Mouse (Mus musculus): ENCODE measurements at regions not wholly inside any gene's neighbourhood (a gene's known extent, or its start where the extent isn't known, plus 50 kb on each side); places are given as distances from the start of the nearest gene placed in this dataset.
"Not testable (repeated sequence)": the region's sequence is repeated elsewhere in the genome, so short reads cannot be mapped to it uniquely, and the experiment has no call there.

- H3K9ac ChIP-seq (ENCODE audit: insufficient read depth, low read depth, low read length, poor library complexity, severe bottlenecking); H3K4me3 ChIP-seq (ENCODE audit: insufficient read depth in 1 of 2, low read depth in 1 of 2, low read length in 2 of 2, poor library complexity in 1 of 2, severe bottlenecking in 1 of 2); H3K36me3 ChIP-seq (ENCODE audit: control insufficient read depth, insufficient read depth, low read length, poor library complexity, severe bottlenecking); DNase-seq (ENCODE audit: low read depth, low spot score); H3K4me1 ChIP-seq (ENCODE audit: control insufficient read depth in 2 of 2, insufficient read depth in 2 of 2, low read length in 2 of 2, poor library complexity in 1 of 2); in situ Hi-C loops (cut with MboI; ENCODE audit: low sequenced_read_pairs in 2 of 2, unreplicated experiment in 2 of 2); H3K27ac ChIP-seq (ENCODE audit: insufficient read depth, low read depth, low read length, poor library complexity, severe bottlenecking); H3K9me3 ChIP-seq (ENCODE audit: control insufficient read depth, insufficient read depth, low read depth, low read length): not testable (repeated sequence)
These were observed 63.9 kb upstream of the Gm906 start for GRCm38 (mm10) chr13:50314001-50314400.

- in situ Hi-C loops (cut with MboI; ENCODE audit: low sequenced_read_pairs in 2 of 2, unreplicated experiment in 2 of 2): no loop called here
- Histone ChIP-seq H3K27ac (ENCODE audit: insufficient read depth, low read depth, low read length, poor library complexity, severe bottlenecking) (no peak overlapping the region), H3K4me1 (ENCODE audit: control insufficient read depth in 2 of 2, insufficient read depth in 2 of 2, low read length in 2 of 2, poor library complexity in 1 of 2) (no peaks in the 10 kb centered on the region), H3K4me3 (ENCODE audit: insufficient read depth in 1 of 2, low read depth in 1 of 2, low read length in 2 of 2, poor library complexity in 1 of 2, severe bottlenecking in 1 of 2) (no peak overlapping the region; a peak in 1 of 4 replicates), H3K9me3 (ENCODE audit: control insufficient read depth, insufficient read depth, low read depth, low read length) (no peaks in the 10 kb centered on the region), H3K36me3 (ENCODE audit: control insufficient read depth, insufficient read depth, low read length, poor library complexity, severe bottlenecking) (no peaks in the 10 kb centered on the region), H3K9ac (ENCODE audit: insufficient read depth, low read depth, low read length, poor library complexity, severe bottlenecking) (no peak overlapping the region)
- DNase-seq (ENCODE audit: low read depth, low spot score): peak; percentile 29
- TF ChIP-seq ZNF384 (IDR thresholded peaks at IDR 0.05; ENCODE audit: low read depth, low read length) (no peak), ZC3H11A (IDR thresholded peaks at IDR 0.05; ENCODE audit: borderline replicate concordance, low read depth, low read length) (peak; percentile 51; the same call in 1 of the 2 replicates)
These were observed 72.4 kb upstream of the Gm906 start for GRCm38 (mm10) chr13:50322512-50322911.

GRCm38 (mm10) chr13:50328614-50329013, 78.5 kb upstream of the Gm906 start:
- in situ Hi-C loops (cut with MboI; ENCODE audit: low sequenced_read_pairs in 2 of 2, unreplicated experiment in 2 of 2): no loop called here

GRCm38 (mm10) chr13:50344121-50344520, 73.5 kb upstream of the Fbxw17 start:
- in situ Hi-C loops (cut with MboI; ENCODE audit: low sequenced_read_pairs in 2 of 2, unreplicated experiment in 2 of 2): no loop called here
- H3K4me1 ChIP-seq (ENCODE audit: control insufficient read depth in 2 of 2, insufficient read depth in 2 of 2, low read length in 2 of 2, poor library complexity in 1 of 2): no peaks in the 10 kb centered on the region
- H3K9ac ChIP-seq (ENCODE audit: insufficient read depth, low read depth, low read length, poor library complexity, severe bottlenecking): no peak overlapping the region
- no peak for DNase-seq (ENCODE audit: low read depth, low spot score)
- TF ChIP-seq HCFC1 (IDR thresholded peaks at IDR 0.05; ENCODE audit: borderline replicate concordance, insufficient read depth, low read length) (no peak), CHD2 (IDR thresholded peaks at IDR 0.05; ENCODE audit: low read depth, low read length) (no peak), ZNF384 (IDR thresholded peaks at IDR 0.05; ENCODE audit: low read depth, low read length) (no peak), MAFK (IDR thresholded peaks at IDR 0.05; ENCODE audit: insufficient read depth, low read depth, low read length) (no peak), ZC3H11A (IDR thresholded peaks at IDR 0.05; ENCODE audit: borderline replicate concordance, low read depth, low read length) (no peak)
- no peak overlapping the region for H3K4me3 ChIP-seq (ENCODE audit: insufficient read depth in 1 of 2, low read depth in 1 of 2, low read length in 2 of 2, poor library complexity in 1 of 2, severe bottlenecking in 1 of 2)
- H3K36me3 ChIP-seq (ENCODE audit: control insufficient read depth, insufficient read depth, low read length, poor library complexity, severe bottlenecking): no peaks in the 10 kb centered on the region; the same call in 1 of the 2 replicates
- H3K27ac ChIP-seq (ENCODE audit: insufficient read depth, low read depth, low read length, poor library complexity, severe bottlenecking): no peak overlapping the region
- peaks cover 7% of the 10 kb centered on the region for H3K9me3 ChIP-seq (ENCODE audit: control insufficient read depth, insufficient read depth, low read depth, low read length)

More at GRCm38 (mm10) chr13:50328614-50329013, 78.5 kb upstream of the Gm906 start:
- Histone ChIP-seq H3K36me3 (ENCODE audit: control insufficient read depth, insufficient read depth, low read length, poor library complexity, severe bottlenecking) (no peaks in the 10 kb centered on the region), H3K9me3 (ENCODE audit: control insufficient read depth, insufficient read depth, low read depth, low read length) (no peaks in the 10 kb centered on the region), H3K9ac (ENCODE audit: insufficient read depth, low read depth, low read length, poor library complexity, severe bottlenecking) (no peak overlapping the region), H3K4me1 (ENCODE audit: control insufficient read depth in 2 of 2, insufficient read depth in 2 of 2, low read length in 2 of 2, poor library complexity in 1 of 2) (no peaks in the 10 kb centered on the region), H3K27ac (ENCODE audit: insufficient read depth, low read depth, low read length, poor library complexity, severe bottlenecking) (no peak overlapping the region), H3K4me3 (ENCODE audit: insufficient read depth in 1 of 2, low read depth in 1 of 2, low read length in 2 of 2, poor library complexity in 1 of 2, severe bottlenecking in 1 of 2) (no peak overlapping the region)
- TF ChIP-seq MAFK (IDR thresholded peaks at IDR 0.05; ENCODE audit: insufficient read depth, low read depth, low read length) (no peak), HCFC1 (IDR thresholded peaks at IDR 0.05; ENCODE audit: borderline replicate concordance, insufficient read depth, low read length) (no peak), ZNF384 (IDR thresholded peaks at IDR 0.05; ENCODE audit: low read depth, low read length) (no peak), ZC3H11A (IDR thresholded peaks at IDR 0.05; ENCODE audit: borderline replicate concordance, low read depth, low read length) (no peak), CHD2 (IDR thresholded peaks at IDR 0.05; ENCODE audit: low read depth, low read length) (no peak)
- peak; percentile 16 for DNase-seq (ENCODE audit: low read depth, low spot score)

GRCm38 (mm10) chr13:50351946-50352345, 65.7 kb upstream of the Fbxw17 start:
- in situ Hi-C loops (cut with MboI; ENCODE audit: low sequenced_read_pairs in 2 of 2, unreplicated experiment in 2 of 2): no loop called here
- Histone ChIP-seq H3K9ac (ENCODE audit: insufficient read depth, low read depth, low read length, poor library complexity, severe bottlenecking) (no peak overlapping the region), H3K27ac (ENCODE audit: insufficient read depth, low read depth, low read length, poor library complexity, severe bottlenecking) (no peak overlapping the region), H3K4me1 (ENCODE audit: control insufficient read depth in 2 of 2, insufficient read depth in 2 of 2, low read length in 2 of 2, poor library complexity in 1 of 2) (no peaks in the 10 kb centered on the region), H3K9me3 (ENCODE audit: control insufficient read depth, insufficient read depth, low read depth, low read length) (0 out of 2 replicates have a peak, but pooled peaks cover 3% of the 10 kb centered on the region), H3K4me3 (ENCODE audit: insufficient read depth in 1 of 2, low read depth in 1 of 2, low read length in 2 of 2, poor library complexity in 1 of 2, severe bottlenecking in 1 of 2) (0 out of 4 replicates have a peak overlapping the region, but pooled peaks of 1 of the 2 experiments have one; percentile 26), H3K36me3 (ENCODE audit: control insufficient read depth, insufficient read depth, low read length, poor library complexity, severe bottlenecking) (no peaks in the 10 kb centered on the region)
- DNase-seq (ENCODE audit: low read depth, low spot score): no peak
- TF ChIP-seq HCFC1 (IDR thresholded peaks at IDR 0.05; ENCODE audit: borderline replicate concordance, insufficient read depth, low read length) (no peak), ZC3H11A (IDR thresholded peaks at IDR 0.05; ENCODE audit: borderline replicate concordance, low read depth, low read length) (no peak), CHD2 (IDR thresholded peaks at IDR 0.05; ENCODE audit: low read depth, low read length) (no peak)
